Mouse (Mus musculus) embryonic facial prominence, embryonic 15.5 days (tissue): ENCODE data around the gene Nt5c3. TPM values are rescaled to one million over a fixed set of nuclear protein-coding genes. Genes with fewer than 3 reads are reported as not detected.

ENCODE experiments used
- ATAC-seq: fragments of 200-750 bp; cut with Nextera tagmentation; 2 replicates; pipeline ENCODE4 v1.8.0; 2017; ENCODE audit warnings: low read depth, moderate TSS enrichment; ENCODE audit not compliant: insufficient number of reproducible peaks, low FRiP score, low TSS enrichment
- H3K27ac ChIP-seq: fragments of 300-500 bp; sonication (generic); replicated peaks from 2 replicates; pipeline ENCODE4 v1.5.1; 2015; ENCODE audit warnings: mild to moderate bottlenecking, inconsistent platforms
- H3K27me3 ChIP-seq: fragments of 300-500 bp; sonication (generic); 2 replicates; pipeline ENCODE4 v1.6.1; 2015; ENCODE audit warnings: inconsistent platforms
- H3K36me3 ChIP-seq: fragments of 300-500 bp; sonication (generic); 2 replicates; pipeline ENCODE4 v1.6.1; 2015; ENCODE audit warnings: mild to moderate bottlenecking, inconsistent platforms
- H3K4me1 ChIP-seq: fragments of 300-500 bp; sonication (generic); 2 replicates; pipeline ENCODE4 v1.6.1; 2015; ENCODE audit warnings: inconsistent platforms
- H3K4me2 ChIP-seq: fragments of 300-500 bp; sonication (generic); replicated peaks from 2 replicates; pipeline ENCODE4 v1.6.1; 2015; ENCODE audit warnings: mild to moderate bottlenecking, inconsistent platforms
- H3K4me3 ChIP-seq: fragments of 300-500 bp; sonication (generic); replicated peaks from 2 replicates; pipeline ENCODE4 v1.5.1; 2015; ENCODE audit warnings: mild to moderate bottlenecking, inconsistent platforms
- H3K9ac ChIP-seq: fragments of 300-500 bp; sonication (generic); 2 replicates; pipeline ENCODE4 v1.6.1; 2015; ENCODE audit warnings: inconsistent platforms
- H3K9me3 ChIP-seq: fragments of 300-500 bp; sonication (generic); replicated peaks from 2 replicates; pipeline ENCODE4 v1.6.1; 2016; ENCODE audit warnings: inconsistent platforms
- WGBS: fragments of 180-500 bp; shearing (Covaris S2); methylation state at CpG from one replicate; pipeline ENCODE4 v1.1.7; 2015; 5-methylcytosine and 5-hydroxymethylcytosine counted together
- polyA plus RNA-seq: library from polyadenylated mRNA; unstranded; fragments of >200 nt; fragmentation: Nextera tagmentation; extraction: Ambion mirVana; gene quantifications from 2 replicates; pipeline ENCODE4 v1.2.1, GENCODE M21; 2015

The Nt5c3 gene
- polyA plus RNA-seq, 1 experiment from 2014 or later, result 63.2 TPM

DNA sequence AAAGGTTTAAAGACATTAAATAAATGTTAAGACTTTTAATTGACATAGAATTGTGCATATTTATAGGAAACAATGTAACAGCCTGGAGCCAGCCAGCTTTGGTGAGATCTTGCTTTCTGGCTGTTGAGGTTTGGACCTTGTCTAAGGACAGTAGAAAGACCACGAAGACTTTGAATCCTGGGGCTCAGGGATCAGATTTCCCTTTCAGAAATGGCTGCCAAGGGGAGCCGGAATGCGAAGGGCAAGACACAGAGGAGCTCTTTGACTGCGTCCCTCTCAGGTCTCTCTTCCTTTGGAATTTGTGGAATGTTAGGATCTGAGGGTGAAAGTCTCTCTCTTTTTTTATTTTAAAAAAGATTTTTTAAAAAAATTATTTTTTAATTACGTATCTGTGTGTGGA, 89.0 kb downstream of the Nt5c3 start:
- H3K9me3 ChIP-seq, result no peaks in the 10 kb centered on the region
- H3K4me1 ChIP-seq, result peaks cover 31% of the 10 kb centered on the region
- no peak overlapping the region for H3K4me3 ChIP-seq
- no peak overlapping the region for H3K27ac ChIP-seq
- H3K27me3 ChIP-seq, result no peaks in the 10 kb centered on the region
- H3K9ac ChIP-seq, result no peak overlapping the region
- WGBS, result 50% methylated on average over 5 of the region's 5 CpGs
- peaks cover 13% of the 10 kb centered on the region; the same call in 1 of the 2 replicates for H3K36me3 ChIP-seq
- no peak for ATAC-seq
- no peak overlapping the region for H3K4me2 ChIP-seq

DNA sequence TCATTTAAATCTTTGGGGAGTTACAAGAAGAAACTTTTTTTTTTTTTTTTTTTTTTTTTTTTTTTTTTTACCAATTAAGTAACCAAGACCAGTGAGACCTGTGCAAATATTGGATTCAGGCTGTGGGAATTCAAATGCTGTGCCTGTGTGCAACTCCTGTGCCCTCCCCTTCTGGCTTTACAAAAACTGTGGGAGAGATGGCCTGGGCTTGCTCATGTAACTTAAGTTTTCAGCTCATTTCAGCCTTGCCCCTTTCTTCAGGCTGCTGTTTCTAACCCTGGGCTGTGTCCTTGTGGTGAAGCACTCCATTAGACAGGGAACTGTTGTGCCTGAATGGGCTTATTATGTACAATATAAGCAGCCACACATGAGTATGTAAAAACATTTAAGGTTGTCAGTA, 90.9 kb downstream of the Nt5c3 start:
- ATAC-seq, result no peak
- H3K9ac ChIP-seq, result 0 out of 2 replicates have a peak overlapping the region, but pooled peaks have one; percentile 9

DNA sequence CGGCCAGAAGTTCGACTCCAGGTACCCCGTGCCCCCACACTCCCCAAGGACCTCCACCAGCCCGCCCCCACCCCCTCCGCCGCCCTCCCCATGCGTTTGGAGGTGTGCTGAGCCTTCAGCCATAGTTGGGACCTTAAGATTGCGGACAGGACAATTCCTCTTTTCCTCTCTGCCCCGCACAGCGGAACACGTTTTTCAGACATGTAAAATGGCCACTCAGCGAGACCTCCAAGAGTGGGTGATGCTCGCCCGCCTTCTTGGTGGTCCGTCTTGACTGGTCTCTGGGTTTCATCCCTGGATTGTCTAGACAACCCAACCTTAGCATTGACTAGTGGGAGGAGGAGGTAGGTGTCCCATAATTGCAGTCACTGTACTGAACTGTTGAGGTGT, 91.3 kb downstream of the Nt5c3 start:
- Histone ChIP-seq H3K4me2 (peak overlapping the region; percentile 61), H3K27me3 (no peaks in the 10 kb centered on the region), H3K27ac (peak overlapping the region; percentile 89), H3K36me3 (peaks cover 5% of the 10 kb centered on the region; the same call in 1 of the 2 replicates), H3K9ac (peak overlapping the region; percentile 70), H3K9me3 (no peaks in the 10 kb centered on the region), H3K4me3 (peak overlapping the region; percentile 73), H3K4me1 (peaks cover 18% of the 10 kb centered on the region)
- no peak for ATAC-seq
- 2% methylated on average over 15 of the region's 15 CpGs for WGBS

More for the DNA sequence above, 90.9 kb downstream of the Nt5c3 start:
- H3K4me3 ChIP-seq, result peak overlapping the region; percentile 73
- peaks cover 21% of the 10 kb centered on the region for H3K4me1 ChIP-seq
- H3K4me2 ChIP-seq, result peak overlapping the region; percentile 61
- H3K27me3 ChIP-seq, result no peaks in the 10 kb centered on the region
- peaks cover 5% of the 10 kb centered on the region; the same call in 1 of the 2 replicates for H3K36me3 ChIP-seq
- H3K27ac ChIP-seq, result peak overlapping the region; percentile 89; the same call in 1 of the 2 replicates
- H3K9me3 ChIP-seq, result no peaks in the 10 kb centered on the region

Other genes starting within 250 kb of the Nt5c3 start
- gene Lsm5, start 219.2 kb downstream of the Nt5c3 start, polyA plus RNA-seq, result 95.4 and 109 TPM in 2 replicates
- gene Avl9, start 209.0 kb downstream of the Nt5c3 start, polyA plus RNA-seq, result 10.8 and 11.0 TPM in 2 replicates
- gene Kbtbd2, start 126.1 kb downstream of the Nt5c3 start, polyA plus RNA-seq, result 25.5 and 29.0 TPM in 2 replicates
- gene Fkbp9, start 91.9 kb downstream of the Nt5c3 start, polyA plus RNA-seq, result 218 and 222 TPM in 2 replicates
- 0.31 and 0.35 TPM in 2 replicates for gene Vmn1r4, start 83 bp upstream of the Nt5c3 start, polyA plus RNA-seq
- gene Vmn1r5, start 46.3 kb upstream of the Nt5c3 start, polyA plus RNA-seq, result not detected in 2 replicates
- not detected in 2 replicates for gene Vmn1r6, start 73.3 kb upstream of the Nt5c3 start, polyA plus RNA-seq
- not detected in 2 replicates for gene Vmn1r7, start 101.4 kb upstream of the Nt5c3 start, polyA plus RNA-seq
- not detected in 2 replicates for gene Vmn1r8, start 108.4 kb upstream of the Nt5c3 start, polyA plus RNA-seq
- not detected in 2 replicates for gene Vmn1r9, start 142.9 kb upstream of the Nt5c3 start, polyA plus RNA-seq
- not detected in 2 replicates for gene Vmn1r10, start 185.5 kb upstream of the Nt5c3 start, polyA plus RNA-seq
- not detected in 2 replicates for gene Vmn1r11, start 209.5 kb upstream of the Nt5c3 start, polyA plus RNA-seq
- gene Vmn1r12, start 233.0 kb upstream of the Nt5c3 start, polyA plus RNA-seq, result not detected in 2 replicates